Mouse (Mus musculus): ENCODE measurements around the gene Psat1.

DNA sequence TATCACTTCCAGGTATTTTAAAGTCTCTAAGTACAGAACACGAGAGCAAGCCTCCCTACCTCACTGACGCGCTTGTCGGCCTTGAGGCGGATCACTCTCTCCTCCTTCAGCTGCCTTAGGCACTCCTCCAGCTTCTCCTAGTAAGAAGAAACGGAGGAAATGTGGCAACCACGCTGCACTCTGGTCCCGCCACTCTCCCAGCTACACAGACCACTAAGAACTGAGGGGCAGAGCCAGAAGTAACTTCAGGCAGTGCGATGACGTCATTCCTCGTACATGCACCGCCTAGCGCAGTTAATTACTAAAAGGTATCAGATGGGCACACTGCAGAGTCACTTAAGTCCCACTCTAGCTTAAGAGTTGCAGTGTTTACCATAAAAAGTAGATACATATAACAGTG lies 15.2 kb upstream of the Psat1 start:
- TF ChIP-seq GATA1 (IDR thresholded peaks at IDR 0.05; ENCODE audit: borderline replicate concordance, low read length) = no peak
- TF ChIP-seq FLI1 (IDR thresholded peaks at IDR 0.05; ENCODE audit: low read length) = no peak

Data from megakaryocyte, embryonic 14.5 days (primary cell).